Mouse (Mus musculus): Measurements from ENCODE around the gene Mfn2. TPM values are rescaled to one million over a fixed set of nuclear protein-coding genes. Genes with fewer than 3 reads are reported as not detected.

The Mfn2 gene
- polyA plus RNA-seq, 1 experiment, result 142 TPM

DNA sequence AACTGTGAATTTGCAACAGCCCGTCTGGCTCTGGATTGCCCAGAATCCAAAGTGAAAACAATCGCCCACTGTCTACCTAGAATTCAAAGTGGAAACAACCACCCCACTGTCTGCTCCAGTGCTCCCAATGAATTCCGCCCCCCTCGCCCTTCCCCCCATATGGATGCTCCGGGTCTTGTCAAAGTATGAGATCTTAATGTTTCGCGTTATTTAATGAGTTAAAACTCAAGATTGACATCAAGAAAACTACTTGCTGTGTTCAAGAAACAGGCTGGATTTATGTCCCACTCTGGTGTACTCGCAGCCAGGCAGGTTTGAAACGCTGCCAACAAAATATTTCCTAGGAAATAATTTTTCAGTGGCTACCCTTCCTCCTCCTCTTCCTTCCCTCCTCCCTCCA is 35.6 kb upstream of the Mfn2 start:
- H3K27ac ChIP-seq (ENCODE audit: control insufficient read depth, insufficient read depth, low read depth, low read length), result peak overlapping the region; percentile 65
- no peak for TF ChIP-seq POLR2A (IDR thresholded peaks at IDR 0.05; ENCODE audit: control insufficient read depth, low read depth, low read length)
- TF ChIP-seq CTCF (IDR thresholded peaks at IDR 0.05; ENCODE audit: control insufficient read depth, insufficient read depth, insufficient replicate concordance, low read depth, low read length), result no peak
- H3K4me3 ChIP-seq (ENCODE audit: control insufficient read depth, low read depth, low read length), result no peak overlapping the region
- H3K36me3 ChIP-seq (ENCODE audit: control insufficient read depth, insufficient read depth, low read length), result peaks cover 2% of the 10 kb centered on the region
- peaks cover 13% of the 10 kb centered on the region for H3K4me1 ChIP-seq (ENCODE audit: control insufficient read depth, insufficient read depth, low read length)
- H3K27me3 ChIP-seq (ENCODE audit: control insufficient read depth, insufficient read depth, low read length), result no peaks in the 10 kb centered on the region

DNA sequence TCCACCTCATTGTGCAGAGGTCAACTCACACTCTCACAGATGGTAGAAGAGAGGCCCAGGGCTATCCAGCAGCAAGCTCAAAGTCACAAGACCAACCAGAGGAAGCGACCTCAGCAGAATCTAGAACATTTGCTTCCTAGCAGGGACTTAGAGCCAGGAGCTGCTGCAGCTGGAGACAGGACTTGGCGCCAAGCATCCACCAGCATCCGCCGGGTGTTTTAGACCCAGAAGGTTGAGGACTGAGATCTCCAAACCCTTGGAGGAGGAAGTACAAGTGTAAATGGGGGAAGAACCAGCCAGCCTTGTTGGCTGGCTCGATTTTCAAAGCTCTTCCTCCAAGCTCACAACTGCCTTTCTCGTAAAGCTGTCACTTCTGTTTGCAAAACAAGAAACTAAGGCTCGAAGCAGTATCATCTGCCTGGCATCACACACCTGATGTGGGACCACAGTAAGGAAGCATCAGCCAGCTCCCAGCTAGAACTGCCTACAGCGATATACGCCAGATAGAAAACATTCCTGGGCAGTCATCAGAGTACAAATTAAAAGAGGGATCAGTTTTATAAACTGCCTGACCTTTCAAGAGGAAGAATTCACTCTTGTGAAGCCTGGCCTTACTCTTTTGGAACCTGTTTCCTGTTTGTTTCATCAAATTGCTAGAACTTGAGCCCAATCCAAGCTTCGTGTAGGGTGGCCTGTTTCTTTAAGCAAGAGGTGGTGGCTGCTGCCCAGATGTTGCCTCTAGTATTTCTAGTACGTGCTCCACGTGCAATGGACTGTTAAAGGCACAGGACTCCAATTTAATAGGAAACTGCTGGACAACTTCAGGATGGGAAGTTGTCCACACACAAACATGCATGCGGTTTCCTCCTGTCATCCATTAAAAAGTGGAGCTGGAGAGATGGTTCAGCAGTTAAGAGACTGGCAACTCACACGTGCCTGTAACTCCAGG is 33.9 kb upstream of the Mfn2 start:
- H3K27ac ChIP-seq (ENCODE audit: control insufficient read depth, insufficient read depth, low read depth, low read length), result peak overlapping the region; percentile 52
- no peak overlapping the region for H3K4me3 ChIP-seq (ENCODE audit: control insufficient read depth, low read depth, low read length)
- TF ChIP-seq CTCF (IDR thresholded peaks at IDR 0.05; ENCODE audit: control insufficient read depth, insufficient read depth, insufficient replicate concordance, low read depth, low read length) (no peak), POLR2A (IDR thresholded peaks at IDR 0.05; ENCODE audit: control insufficient read depth, low read depth, low read length) (no peak)
- peaks cover 13% of the 10 kb centered on the region for H3K4me1 ChIP-seq (ENCODE audit: control insufficient read depth, insufficient read depth, low read length)
- H3K36me3 ChIP-seq (ENCODE audit: control insufficient read depth, insufficient read depth, low read length), result no peaks in the 10 kb centered on the region
- no peaks in the 10 kb centered on the region for H3K27me3 ChIP-seq (ENCODE audit: control insufficient read depth, insufficient read depth, low read length)

DNA sequence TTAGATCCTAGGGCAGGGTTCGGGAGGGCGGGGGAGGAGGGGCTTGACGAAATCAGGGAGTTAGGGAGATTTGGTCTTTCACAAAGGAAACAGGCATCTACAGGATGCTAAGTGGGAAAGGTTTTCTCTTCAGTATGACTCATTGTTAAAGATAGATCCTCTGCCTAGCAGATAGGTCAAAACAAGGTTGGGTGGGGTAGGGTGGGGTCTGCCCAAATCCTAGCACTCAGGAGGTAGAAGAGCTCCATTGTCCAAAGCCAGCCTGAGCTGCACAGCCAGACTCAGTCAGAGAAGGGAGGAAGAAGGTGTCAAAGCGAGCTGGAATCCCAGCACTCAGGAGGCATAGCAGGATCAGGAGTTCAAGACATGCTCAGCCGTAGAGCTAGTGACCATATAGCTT is 33.0 kb upstream of the Mfn2 start:
- TF ChIP-seq CTCF (IDR thresholded peaks at IDR 0.05; ENCODE audit: control insufficient read depth, insufficient read depth, insufficient replicate concordance, low read depth, low read length) (no peak), POLR2A (IDR thresholded peaks at IDR 0.05; ENCODE audit: control insufficient read depth, low read depth, low read length) (no peak)
- no peak overlapping the region for H3K27ac ChIP-seq (ENCODE audit: control insufficient read depth, insufficient read depth, low read depth, low read length)
- no peak overlapping the region for H3K4me3 ChIP-seq (ENCODE audit: control insufficient read depth, low read depth, low read length)
- no peaks in the 10 kb centered on the region for H3K36me3 ChIP-seq (ENCODE audit: control insufficient read depth, insufficient read depth, low read length)
- H3K27me3 ChIP-seq (ENCODE audit: control insufficient read depth, insufficient read depth, low read length), result no peaks in the 10 kb centered on the region
- H3K4me1 ChIP-seq (ENCODE audit: control insufficient read depth, insufficient read depth, low read length), result peaks cover 13% of the 10 kb centered on the region

DNA sequence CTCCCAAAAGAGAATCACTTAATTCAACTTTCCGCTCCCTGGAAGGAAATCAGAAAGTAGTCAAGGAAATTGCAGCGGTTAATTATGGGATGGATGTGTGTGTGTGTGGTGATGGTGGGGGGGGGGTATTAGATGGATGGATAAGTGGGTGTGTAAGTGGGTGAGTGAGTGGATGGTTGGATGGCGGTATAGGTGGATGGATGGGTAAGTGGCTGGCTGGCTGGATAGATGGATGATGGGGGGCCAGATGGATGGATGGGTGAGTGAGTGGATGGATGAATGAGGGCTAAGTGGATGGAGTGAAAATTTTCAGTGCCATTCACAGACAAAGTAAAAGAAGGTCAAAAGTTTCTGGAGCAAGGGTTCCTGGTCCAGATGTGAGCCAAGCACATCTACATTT is 32.5 kb upstream of the Mfn2 start:
- Histone ChIP-seq H3K27me3 (ENCODE audit: control insufficient read depth, insufficient read depth, low read length) (no peaks in the 10 kb centered on the region), H3K4me3 (ENCODE audit: control insufficient read depth, low read depth, low read length) (peak overlapping the region; percentile 89; the same call in 1 of the 2 replicates), H3K4me1 (ENCODE audit: control insufficient read depth, insufficient read depth, low read length) (peaks cover 13% of the 10 kb centered on the region), H3K27ac (ENCODE audit: control insufficient read depth, insufficient read depth, low read depth, low read length) (no peak overlapping the region), H3K36me3 (ENCODE audit: control insufficient read depth, insufficient read depth, low read length) (no peaks in the 10 kb centered on the region)
- TF ChIP-seq POLR2A (IDR thresholded peaks at IDR 0.05; ENCODE audit: control insufficient read depth, low read depth, low read length), result no peak
- TF ChIP-seq CTCF (IDR thresholded peaks at IDR 0.05; ENCODE audit: control insufficient read depth, insufficient read depth, insufficient replicate concordance, low read depth, low read length), result no peak

DNA sequence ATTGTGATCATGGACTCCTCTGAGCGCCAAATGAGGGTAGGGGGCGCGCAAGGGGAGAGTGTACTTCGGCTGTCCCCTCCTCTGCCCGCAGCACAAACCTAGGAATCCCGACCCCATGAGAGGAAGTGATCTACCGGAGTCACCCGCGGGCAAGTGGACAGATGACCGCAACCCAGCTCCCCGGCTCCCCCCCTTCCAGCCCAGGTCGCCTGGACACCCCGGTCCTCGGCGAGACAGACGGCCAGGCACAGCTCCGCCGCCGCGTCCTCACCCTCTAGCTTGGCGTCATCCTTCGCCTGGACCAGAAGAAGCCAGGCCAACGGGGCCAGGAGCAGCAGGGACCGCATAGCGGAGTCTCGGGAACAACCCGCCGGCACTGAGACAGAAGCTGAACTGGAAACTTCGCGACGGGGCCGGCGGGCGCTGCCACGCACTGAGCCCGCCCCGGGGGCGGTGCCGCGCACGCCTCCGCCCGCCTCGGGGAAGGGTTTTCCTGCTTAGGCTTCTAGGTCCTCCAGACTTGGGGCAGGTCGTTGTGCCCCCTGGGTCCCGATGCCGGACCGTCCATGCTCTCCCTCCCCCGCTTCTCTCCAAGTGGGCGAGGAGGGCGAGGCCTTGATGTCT is 31.9 kb upstream of the Mfn2 start, which contains the start of gene Plod1:
Gene Plod1 (minus strand): TSS at position 437 of the 624 bp plus-strand sequence.
- peaks cover 7% of the 10 kb centered on the region for H3K4me1 ChIP-seq (ENCODE audit: control insufficient read depth, insufficient read depth, low read length)
- H3K36me3 ChIP-seq (ENCODE audit: control insufficient read depth, insufficient read depth, low read length), result no peaks in the 10 kb centered on the region
- H3K27ac ChIP-seq (ENCODE audit: control insufficient read depth, insufficient read depth, low read depth, low read length), result peak within 1 kb of the TSS; percentile 81; the same call in 1 of the 2 replicates
- no peaks in the 10 kb centered on the region for H3K27me3 ChIP-seq (ENCODE audit: control insufficient read depth, insufficient read depth, low read length)
- TF ChIP-seq POLR2A (IDR thresholded peaks at IDR 0.05; ENCODE audit: control insufficient read depth, low read depth, low read length) (peak; percentile 61), CTCF (IDR thresholded peaks at IDR 0.05; ENCODE audit: control insufficient read depth, insufficient read depth, insufficient replicate concordance, low read depth, low read length) (no peak)
- H3K4me3 ChIP-seq (ENCODE audit: control insufficient read depth, low read depth, low read length), result peak within 1 kb of the TSS; percentile 89

DNA sequence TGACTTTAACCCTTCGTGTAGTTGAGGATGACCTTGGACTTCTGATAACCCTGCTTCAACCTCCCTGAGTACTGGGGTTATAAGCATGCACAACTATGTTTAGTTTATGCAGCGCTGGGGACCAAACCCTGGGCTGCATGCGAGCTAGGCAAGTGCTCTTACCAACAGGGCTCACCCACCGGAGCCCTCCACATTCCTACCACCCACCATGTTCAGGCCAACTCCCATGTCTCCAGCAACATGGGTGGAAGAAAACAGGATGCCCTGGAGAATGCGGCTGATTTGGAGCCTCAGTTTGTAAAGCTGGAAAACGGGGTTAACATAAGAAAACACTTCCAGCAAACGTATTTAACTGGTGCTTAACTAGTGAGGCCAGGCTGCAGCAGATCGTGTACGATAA is 31.4 kb upstream of the Mfn2 start:
- Histone ChIP-seq H3K4me3 (ENCODE audit: control insufficient read depth, low read depth, low read length) (peak overlapping the region; percentile 89), H3K27me3 (ENCODE audit: control insufficient read depth, insufficient read depth, low read length) (no peaks in the 10 kb centered on the region), H3K4me1 (ENCODE audit: control insufficient read depth, insufficient read depth, low read length) (peaks cover 6% of the 10 kb centered on the region), H3K27ac (ENCODE audit: control insufficient read depth, insufficient read depth, low read depth, low read length) (no peak overlapping the region), H3K36me3 (ENCODE audit: control insufficient read depth, insufficient read depth, low read length) (no peaks in the 10 kb centered on the region)
- TF ChIP-seq CTCF (IDR thresholded peaks at IDR 0.05; ENCODE audit: control insufficient read depth, insufficient read depth, insufficient replicate concordance, low read depth, low read length), result no peak
- TF ChIP-seq POLR2A (IDR thresholded peaks at IDR 0.05; ENCODE audit: control insufficient read depth, low read depth, low read length), result no peak

DNA sequence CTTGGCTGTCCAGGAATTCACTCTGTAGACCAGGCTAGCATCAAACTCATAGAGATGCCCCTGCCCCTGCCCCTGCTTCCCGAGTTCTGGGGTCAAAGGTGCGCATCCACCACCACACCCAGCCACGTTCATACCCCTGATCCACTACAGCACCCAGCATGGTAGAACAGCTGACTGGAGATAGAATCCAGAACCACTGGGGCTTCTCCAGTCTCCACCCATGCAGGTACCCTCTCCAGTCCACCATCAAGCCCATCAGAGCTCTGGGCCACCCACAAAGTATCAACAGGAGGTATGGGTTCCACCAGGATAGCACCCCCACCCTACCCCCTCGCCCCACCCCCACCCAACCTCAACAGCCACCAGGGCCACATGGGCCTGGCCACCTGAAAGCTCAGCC is 30.1 kb upstream of the Mfn2 start:
- Histone ChIP-seq H3K4me1 (ENCODE audit: control insufficient read depth, insufficient read depth, low read length) (peaks cover 2% of the 10 kb centered on the region; the same call in 1 of the 2 replicates), H3K4me3 (ENCODE audit: control insufficient read depth, low read depth, low read length) (no peak overlapping the region), H3K36me3 (ENCODE audit: control insufficient read depth, insufficient read depth, low read length) (no peaks in the 10 kb centered on the region), H3K27ac (ENCODE audit: control insufficient read depth, insufficient read depth, low read depth, low read length) (no peak overlapping the region), H3K27me3 (ENCODE audit: control insufficient read depth, insufficient read depth, low read length) (no peaks in the 10 kb centered on the region)
- TF ChIP-seq CTCF (IDR thresholded peaks at IDR 0.05; ENCODE audit: control insufficient read depth, insufficient read depth, insufficient replicate concordance, low read depth, low read length) (no peak), POLR2A (IDR thresholded peaks at IDR 0.05; ENCODE audit: control insufficient read depth, low read depth, low read length) (no peak)
